Mouse (Mus musculus) neural tube, embryonic 15.5 days (tissue): ENCODE data around the gene Nptn. TPM values are rescaled to one million over a fixed set of nuclear protein-coding genes. Genes with fewer than 3 reads are reported as not detected.
A peak's percentile ranks its signal among the peaks of the same experiment; 100 is the strongest.
"Not testable (repeated sequence)": the region's sequence is repeated elsewhere in the genome, so short reads cannot be mapped to it uniquely, and the experiment has no call there.

Experiments
- ATAC-seq: fragments of 200-750 bp; cut with Nextera tagmentation; 2 replicates; pipeline ENCODE4 v1.8.0; 2017; ENCODE audit warnings: mild to moderate bottlenecking, moderate TSS enrichment, moderate library complexity; ENCODE audit not compliant: low FRiP score
- H3K27ac ChIP-seq: fragments of 300-500 bp; sonication (generic); replicated peaks from 2 replicates; pipeline ENCODE4 v1.5.1; 2015; ENCODE audit warnings: mild to moderate bottlenecking, inconsistent platforms
- H3K27me3 ChIP-seq: fragments of 300-500 bp; sonication (generic); replicated peaks from 2 replicates; pipeline ENCODE4 v1.6.1; 2015; ENCODE audit warnings: inconsistent platforms
- H3K36me3 ChIP-seq: fragments of 300-500 bp; sonication (generic); 2 replicates; pipeline ENCODE4 v1.6.1; 2015; ENCODE audit warnings: inconsistent platforms
- H3K4me1 ChIP-seq: fragments of 300-500 bp; sonication (generic); 2 replicates; pipeline ENCODE4 v1.6.1; 2015; ENCODE audit warnings: inconsistent platforms
- H3K4me2 ChIP-seq: fragments of 300-500 bp; sonication (generic); 2 replicates; pipeline ENCODE4 v1.6.1; 2015; ENCODE audit warnings: inconsistent platforms, mild to moderate bottlenecking, moderate library complexity
- H3K4me3 ChIP-seq: fragments of 300-500 bp; sonication (generic); replicated peaks from 2 replicates; pipeline ENCODE4 v1.5.1; 2015; ENCODE audit warnings: mild to moderate bottlenecking, inconsistent platforms
- H3K9ac ChIP-seq: fragments of 300-500 bp; sonication (generic); replicated peaks from 2 replicates; pipeline ENCODE4 v1.6.1; 2015; ENCODE audit warnings: mild to moderate bottlenecking, inconsistent platforms
- H3K9me3 ChIP-seq: fragments of 300-500 bp; sonication (generic); replicated peaks from 2 replicates; pipeline ENCODE4 v1.6.1; 2016; ENCODE audit warnings: inconsistent platforms
- WGBS: fragments of 180-500 bp; shearing (Covaris S2); methylation state at CpG from one replicate; pipeline ENCODE4 v1.1.7; 2015; ENCODE audit warnings: mixed read lengths; 5-methylcytosine and 5-hydroxymethylcytosine counted together
- polyA plus RNA-seq: library from polyadenylated mRNA; unstranded; fragments of >200 nt; fragmentation: Nextera tagmentation; extraction: Ambion mirVana; gene quantifications from 2 replicates; pipeline ENCODE4 v1.2.1, GENCODE M21; 2015

Gene Nptn
- polyA plus RNA-seq, 1 experiment from 2014 or later, result 219 TPM

- Histone ChIP-seq H3K4me1 (no peaks in the 10 kb centered on the region), H3K9ac (no peak overlapping the region), H3K4me2 (no peak overlapping the region), H3K27me3 (no peaks in the 10 kb centered on the region), H3K4me3 (no peak overlapping the region), H3K9me3 (no peaks in the 10 kb centered on the region), H3K27ac (no peak overlapping the region), H3K36me3 (no peaks in the 10 kb centered on the region)
- ATAC-seq, result no peak
These were observed 14.4 kb upstream of the Nptn start for GRCm38 (mm10) chr9:58567682-58568081.

GRCm38 (mm10) chr9:58571001-58571400, 11.0 kb upstream of the Nptn start:
- no peak overlapping the region for H3K9ac ChIP-seq
- H3K4me3 ChIP-seq, result no peak overlapping the region
- 93% methylated on average over 1 of the region's 1 CpGs for WGBS
- ATAC-seq, result no peak
- H3K4me1 ChIP-seq, result no peaks in the 10 kb centered on the region
- no peaks in the 10 kb centered on the region for H3K9me3 ChIP-seq
- no peaks in the 10 kb centered on the region for H3K36me3 ChIP-seq
- no peaks in the 10 kb centered on the region for H3K27me3 ChIP-seq
- H3K4me2 ChIP-seq, result no peak overlapping the region
- H3K27ac ChIP-seq, result no peak overlapping the region

- H3K4me1 ChIP-seq, result peaks cover 10% of the 10 kb centered on the region
- H3K27ac ChIP-seq, result no peak overlapping the region
- H3K9me3 ChIP-seq, result no peaks in the 10 kb centered on the region
- ATAC-seq, result no peak
- H3K27me3 ChIP-seq, result no peaks in the 10 kb centered on the region
- no peak overlapping the region for H3K4me2 ChIP-seq
- H3K36me3 ChIP-seq, result no peaks in the 10 kb centered on the region
- no peak overlapping the region for H3K9ac ChIP-seq
- no peak overlapping the region for H3K4me3 ChIP-seq
- 23% methylated on average over 3 of the region's 3 CpGs for WGBS
These were observed 3.4 kb upstream of the Nptn start for GRCm38 (mm10) chr9:58578669-58579068.

- not testable (repeated sequence) for H3K9ac ChIP-seq, ATAC-seq, H3K4me3 ChIP-seq, H3K4me2 ChIP-seq, H3K36me3 ChIP-seq, H3K27me3 ChIP-seq, H3K9me3 ChIP-seq, H3K27ac ChIP-seq
- WGBS, result 79% methylated on average over 10 of the region's 10 CpGs
- H3K4me1 ChIP-seq, result peaks cover 22% of the 10 kb centered on the region
These were observed 1.4 kb upstream of the Nptn start for GRCm38 (mm10) chr9:58580453-58581195.

- WGBS, result 35% methylated on average over 8 of the region's 8 CpGs
- H3K4me3 ChIP-seq, result peak overlapping the region; percentile 90
- peak; percentile 4 for ATAC-seq
These were observed 633 bp upstream of the Nptn start for GRCm38 (mm10) chr9:58581283-58581930.

GRCm38 (mm10) chr9:58582581-58583266, 684 bp downstream of the Nptn start:
- Histone ChIP-seq H3K4me2 (peak overlapping the region; percentile 75), H3K36me3 (no peaks in the 10 kb centered on the region), H3K27me3 (no peaks in the 10 kb centered on the region), H3K27ac (peak overlapping the region; percentile 98), H3K4me1 (peaks cover 22% of the 10 kb centered on the region), H3K9me3 (no peaks in the 10 kb centered on the region), H3K4me3 (peak overlapping the region; percentile 90), H3K9ac (peak overlapping the region; percentile 100)
- ATAC-seq, result peak; percentile 57
- WGBS, result under 1% methylated on average over 42 of the region's 42 CpGs

More at GRCm38 (mm10) chr9:58581283-58581930, 633 bp upstream of the Nptn start:
- peak overlapping the region; percentile 78 for H3K4me2 ChIP-seq
- peaks cover 22% of the 10 kb centered on the region for H3K4me1 ChIP-seq
- peak overlapping the region; percentile 67 for H3K9ac ChIP-seq
- peak overlapping the region; percentile 87 for H3K27ac ChIP-seq
- H3K36me3 ChIP-seq, result no peaks in the 10 kb centered on the region
- H3K27me3 ChIP-seq, result no peaks in the 10 kb centered on the region
- no peaks in the 10 kb centered on the region for H3K9me3 ChIP-seq

- Histone ChIP-seq H3K27ac (peak overlapping the region; percentile 98), H3K4me2 (peak overlapping the region; percentile 75), H3K4me1 (peaks cover 22% of the 10 kb centered on the region), H3K9ac (peak overlapping the region; percentile 100), H3K9me3 (no peaks in the 10 kb centered on the region), H3K36me3 (no peaks in the 10 kb centered on the region), H3K27me3 (no peaks in the 10 kb centered on the region), H3K4me3 (peak overlapping the region; percentile 90)
- WGBS, result under 1% methylated on average over 8 of the region's 8 CpGs
- no peak for ATAC-seq
These were observed 1.2 kb downstream of the Nptn start for GRCm38 (mm10) chr9:58583267-58583641.

GRCm38 (mm10) chr9:58584323-58584722, 2.3 kb downstream of the Nptn start:
- Histone ChIP-seq H3K9ac (no peak overlapping the region), H3K4me3 (no peak overlapping the region), H3K36me3 (no peaks in the 10 kb centered on the region), H3K9me3 (no peaks in the 10 kb centered on the region), H3K27me3 (no peaks in the 10 kb centered on the region), H3K4me1 (peaks cover 22% of the 10 kb centered on the region), H3K4me2 (peak overlapping the region; percentile 75; the same call in 1 of the 2 replicates), H3K27ac (no peak overlapping the region)
- ATAC-seq, result no peak
- 66% methylated on average over 1 of the region's 1 CpGs for WGBS

- Histone ChIP-seq H3K27me3 (no peaks in the 10 kb centered on the region), H3K4me2 (no peak overlapping the region), H3K9ac (no peak overlapping the region), H3K4me1 (peaks cover 13% of the 10 kb centered on the region), H3K4me3 (no peak overlapping the region), H3K27ac (no peak overlapping the region), H3K36me3 (no peaks in the 10 kb centered on the region), H3K9me3 (no peaks in the 10 kb centered on the region)
- WGBS, result 95% methylated on average over 4 of the region's 4 CpGs
- no peak for ATAC-seq
These were observed 6.6 kb downstream of the Nptn start for GRCm38 (mm10) chr9:58588657-58589056.

GRCm38 (mm10) chr9:58595313-58595712, 13.3 kb downstream of the Nptn start:
- H3K9ac ChIP-seq, result no peak overlapping the region
- H3K27me3 ChIP-seq, result no peaks in the 10 kb centered on the region
- 98% methylated on average over 1 of the region's 1 CpGs for WGBS
- ATAC-seq, result no peak
- no peaks in the 10 kb centered on the region for H3K9me3 ChIP-seq
- H3K4me1 ChIP-seq, result no peaks in the 10 kb centered on the region
- H3K27ac ChIP-seq, result no peak overlapping the region
- H3K36me3 ChIP-seq, result no peaks in the 10 kb centered on the region
- H3K4me2 ChIP-seq, result no peak overlapping the region
- no peak overlapping the region for H3K4me3 ChIP-seq

- Histone ChIP-seq H3K4me1 (no peaks in the 10 kb centered on the region), H3K27me3 (no peaks in the 10 kb centered on the region), H3K4me3 (no peak overlapping the region), H3K27ac (no peak overlapping the region), H3K9me3 (no peaks in the 10 kb centered on the region), H3K9ac (no peak overlapping the region), H3K36me3 (no peaks in the 10 kb centered on the region), H3K4me2 (no peak overlapping the region)
- 91% methylated on average over 1 of the region's 1 CpGs for WGBS
- ATAC-seq, result no peak
These were observed 31.8 kb downstream of the Nptn start for GRCm38 (mm10) chr9:58613790-58614189.
